Comparison of ENCODE assay signal across 8 mouse cellular contexts in the genomic region with DNA sequence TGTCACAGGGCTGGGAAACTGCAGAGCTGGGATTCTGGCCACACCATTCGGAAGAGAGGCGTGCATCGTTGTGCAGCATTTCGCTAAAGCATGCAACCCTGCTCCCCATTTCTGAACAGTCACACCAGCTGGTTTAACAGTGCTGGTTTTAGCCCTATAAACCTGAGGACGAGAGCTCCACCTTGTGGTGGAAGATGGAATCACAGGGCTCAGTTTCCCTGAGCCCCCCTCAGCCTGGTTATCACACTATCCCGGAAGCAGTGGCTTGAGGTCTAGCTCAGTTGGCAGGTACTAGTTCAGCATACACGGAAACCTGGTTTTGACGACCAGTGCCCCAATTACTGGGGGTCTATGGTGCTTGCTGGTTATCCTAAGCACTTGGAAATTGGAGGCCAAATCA. TPM values are rescaled to one million over a fixed set of nuclear protein-coding genes. Genes with fewer than 3 reads are reported as not detected.
DNase-seq lines count a peak whose midpoint lies in the region; ATAC-seq lines count a peak whose summit lies in the region.

No protein-coding gene starts in this region.

- H3K4me3 ChIP-seq in forebrain, embryonic 12.5 days (replicated peaks) = no peak overlapping the region
- H3K4me3 ChIP-seq in hindbrain, embryonic 14.5 days (replicated peaks; ENCODE audit: low read length) = no peak overlapping the region

- H3K9ac ChIP-seq in forebrain, embryonic 12.5 days = no peak overlapping the region
- no peak overlapping the region for H3K9ac ChIP-seq in hindbrain, embryonic 14.5 days

- peak; percentile 57; the same call in 1 of the 2 replicates for ATAC-seq in forebrain, embryonic 12.5 days (ENCODE audit: low FRiP score)
- ATAC-seq in hindbrain, embryonic 14.5 days (ENCODE audit: low FRiP score) = peak; percentile 64; the same call in 1 of the 2 replicates

- no peaks in the 10 kb centered on the region for H3K9me3 ChIP-seq in forebrain, embryonic 12.5 days
- no peaks in the 10 kb centered on the region for H3K9me3 ChIP-seq in hindbrain, embryonic 14.5 days (ENCODE audit: control insufficient read depth, low read length)

- no peaks in the 10 kb centered on the region for H3K4me1 ChIP-seq in forebrain, embryonic 12.5 days
- H3K4me1 ChIP-seq in hindbrain, embryonic 14.5 days (replicated peaks; ENCODE audit: control insufficient read depth, insufficient read depth, low read length) = no peaks in the 10 kb centered on the region

- no peak overlapping the region for H3K4me2 ChIP-seq in forebrain, embryonic 12.5 days
- no peak overlapping the region for H3K4me2 ChIP-seq in hindbrain, embryonic 14.5 days (replicated peaks)

- H3K27ac ChIP-seq in forebrain, embryonic 12.5 days = no peak overlapping the region
- H3K27ac ChIP-seq in hindbrain, embryonic 14.5 days = no peak overlapping the region

- 16% methylated on average over 8 of the region's 8 CpGs for WGBS in forebrain, embryonic 12.5 days
- WGBS in hindbrain, embryonic 14.5 days = 16% methylated on average over 8 of the region's 8 CpGs

- peak; percentile 89 for DNase-seq in NIH3T3 (ENCODE audit: low read depth)
- DNase-seq in c-Kit-positive CD71-positive TER-119-negative erythroid progenitor cells, embryonic 14.5 days (ENCODE audit: low read depth) = peak; percentile 72
- peak; percentile 91 for DNase-seq in hindbrain, embryonic 14.5 days (ENCODE audit: low spot score)
- peak; percentile 50 to 60 for DNase-seq in layer of hippocampus, postnatal 14 days (ENCODE audit: low spot score in 2 of 2)
- peak; percentile 76 for DNase-seq in lung, postnatal 36 days
- peak; percentile 64 for DNase-seq in retina, postnatal 7 days (ENCODE audit: low read depth, low spot score)
- DNase-seq in yolk sac, embryonic 10.5 days (ENCODE audit: low spot score) = peak; percentile 36

- no peaks in the 10 kb centered on the region for H3K27me3 ChIP-seq in forebrain, embryonic 12.5 days
- H3K27me3 ChIP-seq in hindbrain, embryonic 14.5 days (ENCODE audit: control insufficient read depth, insufficient read depth, low read length) = no peaks in the 10 kb centered on the region

- H3K36me3 ChIP-seq in forebrain, embryonic 12.5 days (replicated peaks) = no peaks in the 10 kb centered on the region
- H3K36me3 ChIP-seq in hindbrain, embryonic 14.5 days (replicated peaks; ENCODE audit: control insufficient read depth, insufficient read depth) = no peaks in the 10 kb centered on the region

RNA-seq across cellular contexts. Expression of gene Tex101, which starts 13.9 kb away (rescaled TPM):
- not detected in 2 replicates for polyA plus RNA-seq in forebrain, embryonic 12.5 days (2016; fragmentation: Nextera tagmentation; extraction: Ambion mirVana)
- polyA plus RNA-seq in hindbrain, embryonic 14.5 days (2014; fragmentation: Nextera tagmentation; extraction: Ambion mirVana) = not detected in 2 replicates
- total RNA-seq in layer of hippocampus, postnatal 14 days (2021) = not detected

RNA-seq across cellular contexts. Expression of gene Lypd3, which starts 26.2 kb away (rescaled TPM):
- 0.42 and 0.56 TPM in 2 replicates for polyA plus RNA-seq in forebrain, embryonic 12.5 days (2016; fragmentation: Nextera tagmentation; extraction: Ambion mirVana)
- 0.27 and 0.29 TPM in 2 replicates for polyA plus RNA-seq in hindbrain, embryonic 14.5 days (2014; fragmentation: Nextera tagmentation; extraction: Ambion mirVana)
- 1 to 10 TPM; 1.2 to 1.3 TPM for total RNA-seq in layer of hippocampus, postnatal 14 days (2021)

RNA-seq across cellular contexts. Expression of gene BC049730, which starts 46.5 kb away (rescaled TPM):
- polyA plus RNA-seq in forebrain, embryonic 12.5 days (2016; fragmentation: Nextera tagmentation; extraction: Ambion mirVana) = not detected in 2 replicates
- not detected in 2 replicates for polyA plus RNA-seq in hindbrain, embryonic 14.5 days (2014; fragmentation: Nextera tagmentation; extraction: Ambion mirVana)
- total RNA-seq in layer of hippocampus, postnatal 14 days (2021) = not detected

RNA-seq across cellular contexts. Expression of gene Phldb3, which starts 52.0 kb away (rescaled TPM):
- not detected in 2 replicates for polyA plus RNA-seq in forebrain, embryonic 12.5 days (2016; fragmentation: Nextera tagmentation; extraction: Ambion mirVana)
- polyA plus RNA-seq in hindbrain, embryonic 14.5 days (2014; fragmentation: Nextera tagmentation; extraction: Ambion mirVana) = not detected in 2 replicates
- under 1 TPM; 0.28 to 0.60 TPM for total RNA-seq in layer of hippocampus, postnatal 14 days (2021)

Comparison
In these comparisons a context has a peak if more than half of its experiments do, and no peak if none do; other contexts are left out.
1. DNase-seq: peak in every context shown above with its lines; median percentile 91 in hindbrain, embryonic 14.5 days; 89 in NIH3T3; 76 in lung, postnatal 36 days; 72 in c-Kit-positive CD71-positive TER-119-negative erythroid progenitor cells, embryonic 14.5 days; 64 in retina, postnatal 7 days; 55 in layer of hippocampus, postnatal 14 days; 36 in yolk sac, embryonic 10.5 days.